Mouse (Mus musculus) brain, embryonic 18.5 days (tissue): ENCODE measurements at regions not wholly inside any gene's neighbourhood (a gene's known extent, or its start where the extent isn't known, plus 50 kb on each side); places are given as distances from the start of the nearest gene placed in this dataset.

Experiments
- DNase-seq: peaks from one replicate; pipeline ENCODE4 v3.0.0-alpha.2; 2012; ENCODE audit warnings: low read depth, low spot score

GRCm38 (mm10) chr1:51647955-51648354 lies 169.7 kb upstream of the Nabp1 start:
- no peak for DNase-seq

- DNase-seq: no peak
These were observed 166.2 kb upstream of the Nabp1 start for GRCm38 (mm10) chr1:51644399-51644798.

- no peak for DNase-seq
These were observed 165.4 kb upstream of the Nabp1 start for GRCm38 (mm10) chr1:51643640-51644039.

- DNase-seq: no peak
These were observed 160.5 kb upstream of the Nabp1 start for GRCm38 (mm10) chr1:51638519-51639302.

- DNase-seq: no peak
These were observed 157.8 kb upstream of the Nabp1 start for GRCm38 (mm10) chr1:51635881-51636515.

GRCm38 (mm10) chr1:51633795-51634194 lies 155.6 kb upstream of the Nabp1 start:
- DNase-seq: no peak

- DNase-seq: no peak
These were observed 154.6 kb upstream of the Nabp1 start for GRCm38 (mm10) chr1:51632851-51633250.

GRCm38 (mm10) chr1:51629848-51630247 lies 151.6 kb upstream of the Nabp1 start:
- no peak for DNase-seq

- DNase-seq: no peak
These were observed 150.0 kb upstream of the Nabp1 start for GRCm38 (mm10) chr1:51628137-51628793.

- DNase-seq: no peak
These were observed 148.1 kb upstream of the Nabp1 start for GRCm38 (mm10) chr1:51626303-51626702.

- DNase-seq: no peak
These were observed 146.9 kb upstream of the Nabp1 start for GRCm38 (mm10) chr1:51625079-51625478.

GRCm38 (mm10) chr1:51624551-51624950 lies 146.3 kb upstream of the Nabp1 start:
- DNase-seq: no peak

GRCm38 (mm10) chr1:51622986-51623385 lies 144.8 kb upstream of the Nabp1 start:
- no peak for DNase-seq

GRCm38 (mm10) chr1:51622181-51622862 lies 144.1 kb upstream of the Nabp1 start:
- DNase-seq: no peak

- DNase-seq: no peak
These were observed 142.8 kb upstream of the Nabp1 start for GRCm38 (mm10) chr1:51621062-51621461.

- DNase-seq: no peak
These were observed 139.5 kb upstream of the Nabp1 start for GRCm38 (mm10) chr1:51617502-51618251.

GRCm38 (mm10) chr1:51616091-51616490 lies 137.9 kb upstream of the Nabp1 start:
- DNase-seq: no peak

- no peak for DNase-seq
These were observed 137.3 kb upstream of the Nabp1 start for GRCm38 (mm10) chr1:51615523-51615922.

- DNase-seq: no peak
These were observed 136.5 kb upstream of the Nabp1 start for GRCm38 (mm10) chr1:51614700-51615099.

- no peak for DNase-seq
These were observed 131.1 kb upstream of the Nabp1 start for GRCm38 (mm10) chr1:51609295-51609694.

- no peak for DNase-seq
These were observed 129.2 kb upstream of the Nabp1 start for GRCm38 (mm10) chr1:51607437-51607855.
